Mouse (Mus musculus) gonadal fat pad, adult 2 months (tissue): ENCODE measurements around the gene Hdhd5. TPM values are rescaled to one million over a fixed set of nuclear protein-coding genes. Genes with fewer than 3 reads are reported as not detected.

Experiments
- DNase-seq: peaks from one replicate; pipeline ENCODE4 v3.0.0-alpha.2; 2012; ENCODE audit warnings: low read depth
- polyA plus RNA-seq: library from polyadenylated mRNA; depleted of rRNA; stranded (reverse); fragments of >200 nt; gene quantifications from 2 replicates; pipeline ENCODE4 v1.2.3, GENCODE M21; 2012

Gene Hdhd5
- polyA plus RNA-seq, 1 experiment = 26.6 TPM

- DNase-seq = no peak
Observed at GRCm38 (mm10) chr6:120532594-120532993, 1.5 kb upstream of the Hdhd5 start.

GRCm38 (mm10) chr6:120529123-120529522 lies 2.0 kb downstream of the Hdhd5 start:
- no peak for DNase-seq

- no peak for DNase-seq
Observed at GRCm38 (mm10) chr6:120524796-120525195, 6.3 kb downstream of the Hdhd5 start.

- no peak for DNase-seq
Observed at GRCm38 (mm10) chr6:120519647-120520046, 11.5 kb downstream of the Hdhd5 start.

- no peak for DNase-seq
Observed at GRCm38 (mm10) chr6:120517311-120517710, 13.8 kb downstream of the Hdhd5 start.

GRCm38 (mm10) chr6:120516879-120517278 lies 14.2 kb downstream of the Hdhd5 start:
- no peak for DNase-seq

GRCm38 (mm10) chr6:120516422-120516821 lies 14.7 kb downstream of the Hdhd5 start:
- DNase-seq = no peak

- no peak for DNase-seq
Observed at GRCm38 (mm10) chr6:120511212-120511611, 19.9 kb downstream of the Hdhd5 start.

GRCm38 (mm10) chr6:120510425-120510824 lies 20.7 kb downstream of the Hdhd5 start:
- no peak for DNase-seq

GRCm38 (mm10) chr6:120509975-120510374 lies 21.1 kb downstream of the Hdhd5 start:
- DNase-seq = no peak

- no peak for DNase-seq
Observed at GRCm38 (mm10) chr6:120508645-120509044, 22.5 kb downstream of the Hdhd5 start.

- DNase-seq = no peak
Observed at GRCm38 (mm10) chr6:120505531-120505930, 25.6 kb downstream of the Hdhd5 start.

GRCm38 (mm10) chr6:120504051-120504450 lies 27.1 kb downstream of the Hdhd5 start:
- no peak for DNase-seq

- DNase-seq = no peak
Observed at GRCm38 (mm10) chr6:120496544-120496943, 34.6 kb downstream of the Hdhd5 start.

GRCm38 (mm10) chr6:120493374-120494181 lies 37.5 kb downstream of the Hdhd5 start, which contains the start of gene Tmem121b:
TSS of gene Tmem121b (minus strand) at chr6:120493807.
- DNase-seq = no peak

GRCm38 (mm10) chr6:120492499-120493373 lies 38.4 kb downstream of the Hdhd5 start:
- no peak for DNase-seq

GRCm38 (mm10) chr6:120491862-120492498 lies 39.1 kb downstream of the Hdhd5 start:
- DNase-seq = no peak

- no peak for DNase-seq
Observed at GRCm38 (mm10) chr6:120491064-120491463, 40.1 kb downstream of the Hdhd5 start.

GRCm38 (mm10) chr6:120489461-120489860 lies 41.7 kb downstream of the Hdhd5 start:
- DNase-seq = no peak

GRCm38 (mm10) chr6:120488647-120489046 lies 42.5 kb downstream of the Hdhd5 start:
- DNase-seq = no peak

- no peak for DNase-seq
Observed at GRCm38 (mm10) chr6:120486051-120486510, 45.0 kb downstream of the Hdhd5 start.

- no peak for DNase-seq
Observed at GRCm38 (mm10) chr6:120485038-120485437, 46.1 kb downstream of the Hdhd5 start.
